Mouse (Mus musculus): ENCODE data around the gene Asic4. TPM values are rescaled to one million over a fixed set of nuclear protein-coding genes. Genes with fewer than 3 reads are reported as not detected.
A peak's percentile ranks its signal among the peaks of the same experiment; 100 is the strongest.

Gene Asic4
- total and polyA plus RNA-seq, 3 experiments = 0.18 to 0.19 TPM; not detected in 1

GRCm38 (mm10) chr1:75505159-75505955 lies 55.1 kb downstream of the Asic4 start:
- Histone ChIP-seq H3K9me3 (replicated peaks; ENCODE audit: insufficient read depth, low read length) (no peaks in the 10 kb centered on the region), H3K4me1 (ENCODE audit: control insufficient read depth in 1 of 2, insufficient read depth in 2 of 2, low read length in 2 of 2) (no peaks in the 10 kb centered on the region), H3K27me3 (ENCODE audit: control insufficient read depth in 1 of 2, insufficient read depth in 2 of 2, low read length in 2 of 2) (no peaks in the 10 kb centered on the region), H3K79me2 (ENCODE audit: control insufficient read depth, insufficient read depth, low read length, poor library complexity) (no peaks in the 10 kb centered on the region), H3K27ac (ENCODE audit: control insufficient read depth, low read depth, low read length) (no peak overlapping the region), H3K4me3 (ENCODE audit: control insufficient read depth in 1 of 2, insufficient read depth in 1 of 2, low read depth in 2 of 2, low read length in 2 of 2) (no peak overlapping the region), H3K36me3 (ENCODE audit: control insufficient read depth in 1 of 2, insufficient read depth in 2 of 2, low read length in 2 of 2) (no peaks in the 10 kb centered on the region), H3K9ac (ENCODE audit: control insufficient read depth, low read depth, low read length, poor library complexity, severe bottlenecking) (no peak overlapping the region)
- DNase-seq (ENCODE audit: low read depth, low spot score) = no peak
- no peak for TF ChIP-seq MYB (IDR thresholded peaks at IDR 0.05; ENCODE audit: low read depth, low read length)
- no peak for TF ChIP-seq MYC (IDR thresholded peaks at IDR 0.05; ENCODE audit: low read depth, low read length)
- TF ChIP-seq RAD21 (IDR thresholded peaks at IDR 0.05; ENCODE audit: low read depth, low read length) = no peak
- no peak for TF ChIP-seq MAFK (IDR thresholded peaks at IDR 0.05; ENCODE audit: borderline replicate concordance, low read depth, low read length)
- no peak for TF ChIP-seq TAL1 (IDR thresholded peaks at IDR 0.05; ENCODE audit: low read length)
- TF ChIP-seq USF1 (IDR thresholded peaks at IDR 0.05; ENCODE audit: low read depth, low read length) = no peak
- TF ChIP-seq POLR2AphosphoS2 (IDR thresholded peaks at IDR 0.05; ENCODE audit: low read length) = no peak
- no peak for TF ChIP-seq MXI1 (IDR thresholded peaks at IDR 0.05; ENCODE audit: low read depth, low read length)
- no peak for TF ChIP-seq ZMIZ1 (IDR thresholded peaks at IDR 0.05; ENCODE audit: low read depth, low read length)
- TF ChIP-seq CHD1 (IDR thresholded peaks at IDR 0.05; ENCODE audit: low read depth, low read length) = no peak
- no peak for TF ChIP-seq CHD2 (IDR thresholded peaks at IDR 0.05; ENCODE audit: low read length)
- no peak for TF ChIP-seq MAX (IDR thresholded peaks at IDR 0.05; ENCODE audit: low read length)
- TF ChIP-seq USF2 (IDR thresholded peaks at IDR 0.05; ENCODE audit: borderline replicate concordance in 1 of 2, insufficient read depth in 1 of 2, low read depth in 1 of 2, low read length in 2 of 2) = no peak
- TF ChIP-seq BHLHE40 (IDR thresholded peaks at IDR 0.05; ENCODE audit: borderline replicate concordance, low read depth, low read length) = no peak
- TF ChIP-seq JUND (IDR thresholded peaks at IDR 0.05; ENCODE audit: low read depth, low read length) = no peak
- no peak for TF ChIP-seq SMC3 (IDR thresholded peaks at IDR 0.05; ENCODE audit: low read depth, low read length)

- no peaks in the 10 kb centered on the region for H3K36me3 ChIP-seq (ENCODE audit: control insufficient read depth in 1 of 2, insufficient read depth in 2 of 2, low read length in 2 of 2)
- TF ChIP-seq POLR2AphosphoS2 (IDR thresholded peaks at IDR 0.05; ENCODE audit: low read length) = no peak
- 0 out of 4 replicates have a peak, but pooled peaks of 1 of the 2 experiments have one; percentile 25 for TF ChIP-seq POLR2A (IDR thresholded peaks at IDR 0.05; ENCODE audit: control insufficient read depth in 1 of 2, insufficient read depth in 1 of 2, low read depth in 1 of 2, low read length in 2 of 2, poor library complexity in 1 of 2)
- no peak within 1 kb of the TSS for H3K9ac ChIP-seq (ENCODE audit: control insufficient read depth, low read depth, low read length, poor library complexity, severe bottlenecking)
- no peak for DNase-seq (ENCODE audit: low read depth, low spot score)
- H3K4me3 ChIP-seq (ENCODE audit: control insufficient read depth in 1 of 2, insufficient read depth in 1 of 2, low read depth in 2 of 2, low read length in 2 of 2) = no peak within 1 kb of the TSS
- no peaks in the 10 kb centered on the region for H3K4me1 ChIP-seq (ENCODE audit: control insufficient read depth in 1 of 2, insufficient read depth in 2 of 2, low read length in 2 of 2)
- H3K9me3 ChIP-seq (replicated peaks; ENCODE audit: insufficient read depth, low read length) = no peaks in the 10 kb centered on the region
- no peaks in the 10 kb centered on the region for H3K27me3 ChIP-seq (ENCODE audit: control insufficient read depth in 1 of 2, insufficient read depth in 2 of 2, low read length in 2 of 2)
- no peaks in the 10 kb centered on the region for H3K79me2 ChIP-seq (ENCODE audit: control insufficient read depth, insufficient read depth, low read length, poor library complexity)
- no peak within 1 kb of the TSS for H3K27ac ChIP-seq (ENCODE audit: control insufficient read depth, low read depth, low read length)
Observed at GRCm38 (mm10) chr1:75505956-75506831, 56.0 kb downstream of the Asic4 start, which contains the start of gene Obsl1. Gene Obsl1, minus strand, starts transcription at chr1:75506452.

All from MEL (cell line).